Mouse (Mus musculus): Measurements from ENCODE around the gene A730009L09Rik.

A730009L09Rik gene

GRCm38 (mm10) chr16:84559569-84560278 lies 44.8 kb downstream of the A730009L09Rik start:
- no peak for DNase-seq (ENCODE audit: low spot score in 2 of 2)

DNA sequence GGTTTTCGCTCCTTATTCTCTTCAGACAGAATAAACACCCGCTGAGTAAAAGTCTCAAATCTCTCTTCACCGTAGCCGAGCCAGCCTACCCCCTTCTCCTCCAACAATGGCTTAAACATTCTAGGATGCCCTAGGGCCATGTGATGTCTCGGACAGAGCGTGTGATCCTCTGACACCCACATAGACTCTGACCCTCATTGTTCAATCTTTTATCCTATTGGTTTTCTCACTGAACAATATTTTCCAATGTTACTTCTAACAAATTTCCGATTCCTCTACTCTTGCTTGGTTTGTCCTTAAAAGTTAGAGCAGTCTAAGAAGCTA lies 45.3 kb downstream of the A730009L09Rik start:
- no peak for DNase-seq (ENCODE audit: low spot score in 2 of 2)
